Mouse (Mus musculus) heart, embryonic 14.5 days (tissue): ENCODE measurements at regions not wholly inside any gene's neighbourhood (a gene's known extent, or its start where the extent isn't known, plus 50 kb on each side); places are given as distances from the start of the nearest gene placed in this dataset.
"Not testable (repeated sequence)": the region's sequence is repeated elsewhere in the genome, so short reads cannot be mapped to it uniquely, and the experiment has no call there.

Experiments
- ATAC-seq: fragments of 200-750 bp; cut with Nextera tagmentation; 2 replicates; pipeline ENCODE4 v1.8.0; 2017; ENCODE audit warnings: low read depth, moderate TSS enrichment; ENCODE audit not compliant: insufficient number of reproducible peaks, insufficient read depth, low FRiP score
- H3K27ac ChIP-seq, 2 experiments: fragments of 200-500 bp in 1 of 2; fragments of 300-500 bp in 1 of 2; sonication (generic) in 1 of 2; replicated peaks in 1 of 2; 2 replicates each; pipeline ENCODE4 v1.5.1; 2012 to 2014; ENCODE audit warnings: low read depth in 2 of 2, low read length in 2 of 2, control low read depth in 1 of 2, mild to moderate bottlenecking in 1 of 2, mixed read lengths in 1 of 2; ENCODE audit not compliant: control insufficient read depth in 1 of 2, insufficient read depth in 1 of 2
- H3K27me3 ChIP-seq: fragments of 300-500 bp; sonication (generic); 2 replicates; pipeline ENCODE4 v1.6.1; 2014; ENCODE audit warnings: mild to moderate bottlenecking, low read length, control low read depth; ENCODE audit not compliant: control insufficient read depth, insufficient read depth
- H3K36me3 ChIP-seq: fragments of 300-500 bp; sonication (generic); 2 replicates; pipeline ENCODE4 v1.6.1; 2014; ENCODE audit warnings: mild to moderate bottlenecking, control low read depth, low read length, mixed read lengths; ENCODE audit not compliant: control insufficient read depth, insufficient read depth
- H3K4me1 ChIP-seq, 2 experiments: fragments of 200-500 bp in 1 of 2; fragments of 300-500 bp in 1 of 2; sonication (generic) in 1 of 2; 2 replicates each; pipeline ENCODE4 v1.6.1; 2012 to 2014; ENCODE audit warnings: low read length in 2 of 2, control low read depth in 1 of 2, mixed read lengths in 1 of 2; ENCODE audit not compliant: control insufficient read depth in 2 of 2, insufficient read depth in 2 of 2
- H3K4me2 ChIP-seq: fragments of 300-500 bp; sonication (generic); 2 replicates; pipeline ENCODE4 v1.6.1; 2014; ENCODE audit warnings: mild to moderate bottlenecking, low read length
- H3K4me3 ChIP-seq, 2 experiments: fragments of 200-500 bp in 1 of 2; fragments of 300-500 bp in 1 of 2; sonication (generic) in 1 of 2; 2 replicates each; pipeline ENCODE4 v1.5.1; 2012 to 2014; ENCODE audit warnings: low read length in 2 of 2, mild to moderate bottlenecking in 2 of 2, control low read depth in 1 of 2, low read depth in 1 of 2, moderate library complexity in 1 of 2; ENCODE audit not compliant: control insufficient read depth in 1 of 2, insufficient read depth in 1 of 2
- H3K9ac ChIP-seq: fragments of 300-500 bp; sonication (generic); 2 replicates; pipeline ENCODE4 v1.6.1; 2014; ENCODE audit warnings: mild to moderate bottlenecking, low read length
- H3K9me3 ChIP-seq: fragments of 300-500 bp; sonication (generic); 2 replicates; pipeline ENCODE4 v1.6.1; 2016; ENCODE audit warnings: low read length, control low read depth; ENCODE audit not compliant: control insufficient read depth
- WGBS: fragments of 180-500 bp; shearing (Covaris S2); extraction: QIAGEN DNeasy Blood & Tissue Kit; methylation state at CpG from one replicate; pipeline ENCODE4 v1.1.7; 2014; 5-methylcytosine and 5-hydroxymethylcytosine counted together

GRCm38 (mm10) chr5:77917086-77917676 is 509.3 kb upstream of the Igfbp7 start:
- Histone ChIP-seq H3K9me3 (no peaks in the 10 kb centered on the region), H3K4me2 (no peak overlapping the region), H3K4me3 (no peak overlapping the region), H3K27me3 (no peaks in the 10 kb centered on the region), H3K36me3 (no peaks in the 10 kb centered on the region), H3K4me1 (no peaks in the 10 kb centered on the region), H3K9ac (no peak overlapping the region), H3K27ac (no peak overlapping the region)
- WGBS: 57% methylated on average over 7 of the region's 7 CpGs
- no peak for ATAC-seq

GRCm38 (mm10) chr5:77916375-77916774 is 508.5 kb upstream of the Igfbp7 start:
- Histone ChIP-seq H3K27me3 (no peaks in the 10 kb centered on the region), H3K4me3 (no peak overlapping the region), H3K27ac (no peak overlapping the region), H3K9ac (no peak overlapping the region), H3K36me3 (no peaks in the 10 kb centered on the region), H3K4me2 (no peak overlapping the region), H3K4me1 (no peaks in the 10 kb centered on the region), H3K9me3 (no peaks in the 10 kb centered on the region)
- 62% methylated on average over 2 of the region's 2 CpGs for WGBS
- ATAC-seq: no peak

DNA sequence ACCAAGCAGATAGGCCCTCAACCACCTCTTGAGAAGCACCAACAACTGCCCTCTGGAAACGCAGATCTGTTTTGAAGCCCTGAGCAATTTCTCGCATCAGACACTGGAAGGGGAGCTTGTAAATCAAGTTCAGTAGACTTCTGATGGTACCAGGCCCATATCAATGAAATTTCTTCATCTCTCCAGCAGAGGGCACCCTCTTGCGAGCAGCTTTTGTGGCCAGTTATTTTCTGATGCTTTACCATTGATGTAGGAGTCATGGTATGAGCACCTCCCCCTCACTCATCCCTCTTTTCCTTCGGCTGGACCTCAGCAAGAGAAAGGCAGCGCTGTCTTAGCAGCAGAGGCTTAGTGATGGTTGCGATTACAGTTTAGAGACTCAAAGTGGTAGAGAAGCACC is 501.4 kb upstream of the Igfbp7 start:
- H3K4me2 ChIP-seq: no peak overlapping the region
- H3K36me3 ChIP-seq: no peaks in the 10 kb centered on the region
- no peak overlapping the region for H3K27ac ChIP-seq
- 51% methylated on average over 6 of the region's 6 CpGs for WGBS
- no peaks in the 10 kb centered on the region for H3K27me3 ChIP-seq
- no peak for ATAC-seq
- H3K9me3 ChIP-seq: no peaks in the 10 kb centered on the region
- H3K4me1 ChIP-seq: no peaks in the 10 kb centered on the region
- H3K9ac ChIP-seq: no peak overlapping the region
- H3K4me3 ChIP-seq: no peak overlapping the region

DNA sequence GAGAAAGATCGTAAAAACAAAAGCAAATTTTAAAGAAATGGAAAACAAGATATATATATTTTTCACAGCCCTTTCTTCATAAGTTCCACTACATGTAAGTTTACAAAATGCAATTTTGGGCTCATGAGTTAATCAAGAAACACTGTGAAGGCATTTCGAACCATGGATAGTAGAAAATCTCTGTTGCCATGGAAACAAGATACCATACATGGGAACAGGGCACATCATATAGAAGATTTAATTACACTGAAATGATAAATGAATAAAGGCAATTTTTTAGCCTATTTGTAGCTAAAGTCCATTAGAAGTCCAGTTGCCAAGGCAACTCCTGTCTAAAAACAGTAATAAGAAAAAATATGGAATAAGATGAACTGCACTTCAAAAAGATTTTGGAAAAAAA is 484.2 kb upstream of the Igfbp7 start:
- H3K27ac ChIP-seq, H3K4me2 ChIP-seq, H3K27me3 ChIP-seq, H3K36me3 ChIP-seq, H3K9me3 ChIP-seq, H3K4me1 ChIP-seq, H3K4me3 ChIP-seq, H3K9ac ChIP-seq, ATAC-seq: not testable (repeated sequence)
- 81% methylated on average over 1 of the region's 2 CpGs for WGBS

DNA sequence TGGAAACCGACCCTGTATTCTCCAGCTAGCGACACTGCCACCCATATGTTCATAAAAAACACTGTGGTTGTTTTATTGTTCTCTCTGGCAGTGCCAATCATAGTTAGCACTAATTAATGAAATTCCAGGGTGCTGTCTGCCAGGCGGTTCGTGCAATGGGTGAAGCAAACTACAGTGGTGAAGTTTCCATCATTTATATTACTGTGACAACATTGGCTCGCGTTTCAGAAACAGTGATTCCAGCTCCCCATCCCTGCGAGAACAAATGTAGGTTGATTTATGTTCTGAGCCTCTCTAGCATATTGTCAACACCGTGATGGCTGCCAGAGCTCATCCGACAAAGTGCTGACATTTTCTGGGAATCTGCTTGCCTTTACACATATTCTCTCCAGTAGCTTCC is 480.7 kb upstream of the Igfbp7 start:
- 85% methylated on average over 9 of the region's 9 CpGs for WGBS

DNA sequence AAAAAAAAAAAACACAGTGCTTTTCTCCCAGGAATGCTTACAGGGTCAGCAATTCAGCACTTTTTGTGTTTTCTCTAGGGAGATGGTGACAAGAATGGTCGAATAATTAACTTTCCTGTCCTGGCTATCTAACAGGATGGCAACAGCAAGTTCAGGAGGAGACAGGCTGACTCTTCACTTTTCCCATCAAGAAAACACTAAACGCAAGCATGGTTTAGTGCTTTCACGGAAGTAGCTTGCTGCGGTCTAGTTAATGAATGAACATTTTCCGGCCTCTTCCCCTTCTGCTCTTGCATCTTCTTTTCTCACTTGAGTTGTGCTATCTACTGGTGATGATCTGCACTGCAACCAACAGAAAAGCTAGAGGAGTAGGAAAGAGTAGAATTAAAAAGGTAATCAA is 463.6 kb upstream of the Igfbp7 start:
- H3K27ac ChIP-seq: no peak overlapping the region
- no peak overlapping the region for H3K9ac ChIP-seq
- no peak for ATAC-seq
- no peaks in the 10 kb centered on the region for H3K27me3 ChIP-seq
- H3K4me2 ChIP-seq: no peak overlapping the region
- H3K36me3 ChIP-seq: no peaks in the 10 kb centered on the region
- H3K9me3 ChIP-seq: no peaks in the 10 kb centered on the region
- H3K4me1 ChIP-seq: no peaks in the 10 kb centered on the region
- no peak overlapping the region for H3K4me3 ChIP-seq
- WGBS: 84% methylated on average over 5 of the region's 5 CpGs

More for the DNA sequence above, 480.7 kb upstream of the Igfbp7 start:
- ATAC-seq: no peak
- no peaks in the 10 kb centered on the region for H3K27me3 ChIP-seq
- no peaks in the 10 kb centered on the region for H3K9me3 ChIP-seq
- no peak overlapping the region for H3K27ac ChIP-seq
- no peak overlapping the region for H3K4me3 ChIP-seq
- H3K4me1 ChIP-seq: no peaks in the 10 kb centered on the region
- no peak overlapping the region for H3K9ac ChIP-seq
- H3K36me3 ChIP-seq: no peaks in the 10 kb centered on the region
- H3K4me2 ChIP-seq: no peak overlapping the region

DNA sequence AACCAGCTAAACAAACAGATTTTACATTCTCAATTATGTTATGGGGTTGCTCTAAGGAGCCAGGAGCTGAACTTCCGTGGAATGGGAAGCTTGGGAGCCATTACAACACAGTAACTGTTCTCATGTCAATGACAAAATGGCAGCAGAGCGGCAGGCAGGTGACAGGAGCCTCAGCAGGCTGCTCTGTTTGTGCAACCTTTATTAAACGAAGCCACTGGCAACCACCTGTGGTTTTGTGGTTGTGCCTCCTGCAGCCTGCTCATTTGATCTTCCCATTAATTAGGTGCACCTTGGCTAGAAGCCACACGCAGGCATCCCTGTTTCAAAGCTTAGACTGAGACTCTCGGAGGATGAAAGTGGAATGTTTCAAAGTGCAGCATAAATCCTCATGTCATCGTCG is 457.5 kb upstream of the Igfbp7 start:
- H3K9me3 ChIP-seq: no peaks in the 10 kb centered on the region
- no peaks in the 10 kb centered on the region for H3K36me3 ChIP-seq
- H3K27ac ChIP-seq: no peak overlapping the region
- H3K9ac ChIP-seq: no peak overlapping the region
- no peak overlapping the region for H3K4me3 ChIP-seq
- ATAC-seq: no peak
- no peaks in the 10 kb centered on the region for H3K27me3 ChIP-seq
- 74% methylated on average over 7 of the region's 7 CpGs for WGBS
- H3K4me1 ChIP-seq: no peaks in the 10 kb centered on the region
- no peak overlapping the region for H3K4me2 ChIP-seq

GRCm38 (mm10) chr5:77855191-77855590 is 447.4 kb upstream of the Igfbp7 start:
- Histone ChIP-seq H3K4me3 (no peak overlapping the region), H3K4me2 (no peak overlapping the region), H3K36me3 (no peaks in the 10 kb centered on the region), H3K9me3 (no peaks in the 10 kb centered on the region), H3K9ac (no peak overlapping the region), H3K4me1 (no peaks in the 10 kb centered on the region), H3K27me3 (no peaks in the 10 kb centered on the region), H3K27ac (no peak overlapping the region)
- ATAC-seq: no peak
- WGBS: 80% methylated on average over 6 of the region's 6 CpGs
